In genomic region chr1:165205591-165205990, GRCm38 (mm10) we compare ENCODE assay signal across 34 mouse cellular contexts. TPM values are rescaled to one million over a fixed set of nuclear protein-coding genes. Genes with fewer than 3 reads are reported as not detected.
DNase-seq lines count a peak whose midpoint lies in the region; ATAC-seq and TF ChIP-seq lines count a peak whose summit lies in the region.
"Had no signal": no experiment of that assay in that cellular context is flagged by ENCODE, and none has a peak within 500 bp of the region (broad histone marks: within the 10 kb centered on the region; RNA-seq: fewer than 3 reads in every experiment).

No protein-coding gene starts in this region.

- WGBS in heart, embryonic 10.5 days = 9% methylated on average over 2 of the region's 2 CpGs
- 21% methylated on average over 2 of the region's 2 CpGs for WGBS in heart, adult 2 months
- 3% methylated on average over 2 of the region's 2 CpGs for WGBS in kidney, embryonic 15.5 days
- 48% methylated on average over 2 of the region's 2 CpGs for WGBS in midbrain, embryonic 11.5 days
- WGBS in midbrain, embryonic 10.5 days = 50% methylated on average over 2 of the region's 2 CpGs

- intact Hi-C loops in heart, adult 2 months (cut with DNase I) = no loop called here

- H3K4me1 ChIP-seq in heart, embryonic 10.5 days = peaks cover 17% of the 10 kb centered on the region
- no peaks in the 10 kb centered on the region for H3K4me1 ChIP-seq in heart, adult 2 months (ENCODE audit: control insufficient read depth, insufficient read depth, low read length)
- H3K4me1 ChIP-seq in kidney, embryonic 15.5 days = peaks cover 14% of the 10 kb centered on the region
- H3K4me1 ChIP-seq in midbrain, embryonic 11.5 days (ENCODE audit: control insufficient read depth, insufficient read depth, low read length) = no peaks in the 10 kb centered on the region
- no peaks in the 10 kb centered on the region for H3K4me1 ChIP-seq in midbrain, embryonic 10.5 days
- H3K4me1 ChIP-seq: embryonic facial prominence, embryonic 12.5 days; embryonic facial prominence, embryonic 15.5 days; heart, embryonic 15.5 days had no signal

- no peak overlapping the region for H3K4me2 ChIP-seq in kidney, embryonic 15.5 days
- H3K4me2 ChIP-seq in midbrain, embryonic 11.5 days = no peak overlapping the region
- H3K4me2 ChIP-seq: embryonic facial prominence, embryonic 12.5 days; embryonic facial prominence, embryonic 15.5 days; heart, embryonic 12.5 days; heart, embryonic 15.5 days; hindbrain, embryonic 14.5 days had no signal

- TF ChIP-seq EP300 in heart, adult 2 months (IDR thresholded peaks at IDR 0.05; ENCODE audit: insufficient read depth, low read depth, low read length) = no peak

- no peak overlapping the region for H3K9ac ChIP-seq in heart, adult 2 months (ENCODE audit: low read depth, low read length)
- no peak overlapping the region for H3K9ac ChIP-seq in kidney, embryonic 15.5 days
- H3K9ac ChIP-seq in midbrain, embryonic 11.5 days (ENCODE audit: low read length) = no peak overlapping the region
- H3K9ac ChIP-seq: embryonic facial prominence, embryonic 12.5 days; embryonic facial prominence, embryonic 15.5 days; forebrain, postnatal 0 days; heart, embryonic 12.5 days; heart, embryonic 15.5 days; hindbrain, embryonic 14.5 days had no signal

- DNase-seq in heart, embryonic 10.5 days (ENCODE audit: low spot score) = peak; percentile 75
- no peak for DNase-seq in heart, adult 2 months
- no peak for DNase-seq in kidney, adult 8-10 months
- peak; percentile 53 for DNase-seq in midbrain, embryonic 11.5 days (ENCODE audit: low spot score, missing footprints)
- DNase-seq in midbrain, embryonic 10.5 days (ENCODE audit: low spot score) = no peak
- DNase-seq: adrenal gland, adult 2 months; adrenal gland, postnatal 14 days; B cell, adult 2 months; cerebellum, adult 11 months; cerebellum, adult 2 months; cerebellum, adult 9-11 months; cerebellum, postnatal 25 days; forebrain, postnatal 0 days; gastrocnemius, postnatal 25 days; heart, postnatal 10 days; heart, postnatal 4 days had no signal

- no peak overlapping the region; the same call in 1 of the 2 replicates for H3K27ac ChIP-seq in heart, embryonic 10.5 days
- no peak overlapping the region for H3K27ac ChIP-seq in heart, adult 2 months
- H3K27ac ChIP-seq in kidney, embryonic 15.5 days = 0 out of 2 replicates have a peak overlapping the region, but pooled peaks have one; percentile 1
- H3K27ac ChIP-seq in midbrain, embryonic 11.5 days (ENCODE audit: low read depth, low read length) = no peak overlapping the region
- H3K27ac ChIP-seq in midbrain, embryonic 10.5 days (replicated peaks) = no peak overlapping the region
- H3K27ac ChIP-seq: embryonic facial prominence, embryonic 12.5 days; embryonic facial prominence, embryonic 15.5 days; heart, embryonic 15.5 days; hindbrain, embryonic 14.5 days; hindbrain, postnatal 0 days had no signal

- no peak for TF ChIP-seq CTCF in heart, adult 2 months (IDR thresholded peaks at IDR 0.05)

- no peak overlapping the region for H3K4me3 ChIP-seq in heart, embryonic 10.5 days
- H3K4me3 ChIP-seq in heart, adult 2 months = no peak overlapping the region
- H3K4me3 ChIP-seq in kidney, embryonic 15.5 days (replicated peaks) = no peak overlapping the region
- no peak overlapping the region for H3K4me3 ChIP-seq in midbrain, embryonic 11.5 days (ENCODE audit: low read depth, low read length)
- H3K4me3 ChIP-seq in midbrain, embryonic 10.5 days = no peak overlapping the region
- H3K4me3 ChIP-seq: embryonic facial prominence, embryonic 12.5 days; embryonic facial prominence, embryonic 15.5 days; heart, embryonic 12.5 days; heart, embryonic 15.5 days had no signal

- H3K9me3 ChIP-seq in heart, embryonic 10.5 days = no peaks in the 10 kb centered on the region
- no peaks in the 10 kb centered on the region for H3K9me3 ChIP-seq in kidney, embryonic 15.5 days (replicated peaks)
- H3K9me3 ChIP-seq in midbrain, embryonic 11.5 days (ENCODE audit: control insufficient read depth, low read length) = no peaks in the 10 kb centered on the region
- no peaks in the 10 kb centered on the region for H3K9me3 ChIP-seq in midbrain, embryonic 10.5 days (replicated peaks)
- H3K9me3 ChIP-seq: embryonic facial prominence, embryonic 12.5 days; embryonic facial prominence, embryonic 15.5 days; G1E; heart, embryonic 12.5 days; heart, embryonic 15.5 days had no signal

- 0 out of 2 replicates have a peak, but pooled peaks have one; percentile 28 for ATAC-seq in kidney, embryonic 15.5 days (replicated peaks; ENCODE audit: low FRiP score)
- no peak for ATAC-seq in midbrain, embryonic 11.5 days (ENCODE audit: low FRiP score)
- ATAC-seq: forebrain, embryonic 14.5 days; forebrain, postnatal 0 days; hindbrain, postnatal 0 days; inflammation-experienced regulatory T-cells, adult 6 months had no signal

- TF ChIP-seq POLR2A in heart, adult 2 months (IDR thresholded peaks at IDR 0.05; ENCODE audit: insufficient read depth, low read depth, low read length) = no peak

- H3K27me3 ChIP-seq in heart, embryonic 10.5 days (ENCODE audit: insufficient read depth, poor library complexity, severe bottlenecking) = no peaks in the 10 kb centered on the region
- no peaks in the 10 kb centered on the region for H3K27me3 ChIP-seq in heart, adult 2 months (ENCODE audit: control insufficient read depth, insufficient read depth, low read length)
- H3K27me3 ChIP-seq in kidney, embryonic 15.5 days = no peaks in the 10 kb centered on the region
- no peaks in the 10 kb centered on the region for H3K27me3 ChIP-seq in midbrain, embryonic 11.5 days (ENCODE audit: control insufficient read depth, insufficient read depth, low read length)
- H3K27me3 ChIP-seq in midbrain, embryonic 10.5 days (ENCODE audit: low read depth, poor library complexity, severe bottlenecking) = no peaks in the 10 kb centered on the region
- H3K27me3 ChIP-seq: CH12.LX; embryonic facial prominence, embryonic 12.5 days; embryonic facial prominence, embryonic 15.5 days; heart, embryonic 12.5 days; heart, embryonic 15.5 days had no signal

- H3K36me3 ChIP-seq in heart, embryonic 10.5 days = no peaks in the 10 kb centered on the region
- H3K36me3 ChIP-seq in heart, adult 2 months (ENCODE audit: control insufficient read depth, insufficient read depth, low read length) = no peaks in the 10 kb centered on the region
- no peaks in the 10 kb centered on the region for H3K36me3 ChIP-seq in kidney, embryonic 15.5 days
- H3K36me3 ChIP-seq in midbrain, embryonic 11.5 days (ENCODE audit: control insufficient read depth, insufficient read depth, low read length) = no peaks in the 10 kb centered on the region
- no peaks in the 10 kb centered on the region for H3K36me3 ChIP-seq in midbrain, embryonic 10.5 days
- H3K36me3 ChIP-seq: embryonic facial prominence, embryonic 12.5 days; embryonic facial prominence, embryonic 15.5 days; G1E; heart, embryonic 12.5 days; heart, embryonic 15.5 days had no signal

- H3K79me2 ChIP-seq in heart, adult 2 months (replicated peaks; ENCODE audit: control insufficient read depth, insufficient read depth, low read length) = no peaks in the 10 kb centered on the region

RNA-seq across cellular contexts. Expression of gene Sft2d2, which starts 11.4 kb away (rescaled TPM):
- polyA plus RNA-seq in heart, embryonic 10.5 days (2016; fragmentation: Nextera tagmentation; extraction: Ambion mirVana) = 18.8 and 23.6 TPM in 2 replicates
- total RNA-seq in heart, adult 2 months (2021) = 10 to 100 TPM; 14.1 to 14.9 TPM
- 19.7 and 33.9 TPM in 2 replicates for polyA plus RNA-seq in heart, adult 2 months (2012; rRNA removed)
- polyA plus RNA-seq in kidney, embryonic 15.5 days (2015; fragmentation: Nextera tagmentation; extraction: Ambion mirVana) = 22.8 and 23.5 TPM in 2 replicates
- 8.7 and 9.1 TPM in 2 replicates for polyA plus RNA-seq in midbrain, embryonic 11.5 days (2014; fragmentation: Nextera tagmentation; extraction: Ambion mirVana)
- polyA plus RNA-seq in midbrain, embryonic 10.5 days (2016; fragmentation: Nextera tagmentation; extraction: Ambion mirVana) = 7.6 and 7.7 TPM in 2 replicates

RNA-seq across cellular contexts. Expression of gene Tiprl, which starts 31.2 kb away (rescaled TPM):
- 87.9 and 92.0 TPM in 2 replicates for polyA plus RNA-seq in heart, embryonic 10.5 days (2016; fragmentation: Nextera tagmentation; extraction: Ambion mirVana)
- 10 to 100 TPM; 36.1 to 37.2 TPM for total RNA-seq in heart, adult 2 months (2021)
- 17.6 and 22.5 TPM in 2 replicates for polyA plus RNA-seq in heart, adult 2 months (2012; rRNA removed)
- 99.3 and 104 TPM in 2 replicates for polyA plus RNA-seq in kidney, embryonic 15.5 days (2015; fragmentation: Nextera tagmentation; extraction: Ambion mirVana)
- 103 and 113 TPM in 2 replicates for polyA plus RNA-seq in midbrain, embryonic 11.5 days (2014; fragmentation: Nextera tagmentation; extraction: Ambion mirVana)
- 91.5 and 99.2 TPM in 2 replicates for polyA plus RNA-seq in midbrain, embryonic 10.5 days (2016; fragmentation: Nextera tagmentation; extraction: Ambion mirVana)

RNA-seq across cellular contexts. Expression of gene Tbx19, which starts 45.0 kb away (rescaled TPM):
- not detected in 2 replicates for polyA plus RNA-seq in heart, embryonic 10.5 days (2016; fragmentation: Nextera tagmentation; extraction: Ambion mirVana)
- total RNA-seq in heart, adult 2 months (2021) = not detected
- not detected in 2 replicates for polyA plus RNA-seq in heart, adult 2 months (2012; rRNA removed)
- 0.10 and 0.23 TPM in 2 replicates for polyA plus RNA-seq in kidney, embryonic 15.5 days (2015; fragmentation: Nextera tagmentation; extraction: Ambion mirVana)
- not detected in 2 replicates for polyA plus RNA-seq in midbrain, embryonic 11.5 days (2014; fragmentation: Nextera tagmentation; extraction: Ambion mirVana)
- not detected in 2 replicates for polyA plus RNA-seq in midbrain, embryonic 10.5 days (2016; fragmentation: Nextera tagmentation; extraction: Ambion mirVana)
- total RNA-seq: adrenal gland, adult 2 months; adrenal gland, postnatal 14 days; adrenal gland, postnatal 4 days; common myeloid progenitor, adult 5-6 weeks; forebrain, postnatal 0 days; G1E; gastrocnemius, adult 8-10 months; gastrocnemius, postnatal 25 days; heart, adult 8-10 months; heart, postnatal 10 days; heart, postnatal 4 days; hindbrain, postnatal 0 days had no signal
- polyA plus RNA-seq: adrenal gland, adult 2 months; cerebellum, adult 2 months; embryonic facial prominence, embryonic 12.5 days; embryonic facial prominence, embryonic 15.5 days; forebrain, embryonic 11.5 days; forebrain, postnatal 0 days; frontal cortex, adult 2 months; G1E; heart, embryonic 12.5 days; heart, embryonic 15.5 days; hindbrain, embryonic 11.5 days; hindbrain, embryonic 14.5 days; hindbrain, postnatal 0 days; inflammation-experienced regulatory T-cells, adult 6 months had no signal

Comparison
In these comparisons a context has a peak if more than half of its experiments do, and no peak if none do; other contexts are left out.
1. DNase-seq: peak in heart, embryonic 10.5 days (single experiment) and midbrain, embryonic 11.5 days (single experiment); none in heart, adult 2 months (0 of 2), kidney, adult 8-10 months (0 of 2) and midbrain, embryonic 10.5 days (single experiment).